Mouse (Mus musculus): ENCODE results near the gene Dlg4.
"Not testable (repeated sequence)": the region's sequence is repeated elsewhere in the genome, so short reads cannot be mapped to it uniquely, and the experiment has no call there.

Gene Dlg4

DNA sequence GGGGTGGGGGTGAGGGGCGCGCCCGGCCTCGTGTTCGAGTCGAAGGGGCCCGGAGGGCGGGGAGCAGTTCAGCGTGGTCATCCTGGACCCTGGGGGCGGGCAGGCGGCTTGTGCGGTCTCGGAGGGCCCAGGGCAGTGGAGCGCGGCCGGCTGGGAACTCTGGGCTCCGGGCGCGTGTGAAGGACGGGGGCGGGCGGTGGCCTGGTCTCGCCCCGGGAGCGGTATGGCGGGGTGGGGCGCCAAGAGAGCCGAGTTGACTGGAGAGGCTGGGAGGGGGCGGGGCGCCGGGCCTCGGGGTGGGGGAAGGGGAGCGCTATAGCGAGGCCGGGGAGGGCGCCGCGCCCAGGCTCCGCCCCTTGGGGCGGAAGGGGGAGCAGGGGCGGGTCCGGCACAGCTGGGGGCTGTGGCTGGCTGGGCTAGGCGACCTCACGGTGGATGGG is 19.7 kb upstream of the Dlg4 start:
- DNase-seq, result peak; percentile 91

DNA sequence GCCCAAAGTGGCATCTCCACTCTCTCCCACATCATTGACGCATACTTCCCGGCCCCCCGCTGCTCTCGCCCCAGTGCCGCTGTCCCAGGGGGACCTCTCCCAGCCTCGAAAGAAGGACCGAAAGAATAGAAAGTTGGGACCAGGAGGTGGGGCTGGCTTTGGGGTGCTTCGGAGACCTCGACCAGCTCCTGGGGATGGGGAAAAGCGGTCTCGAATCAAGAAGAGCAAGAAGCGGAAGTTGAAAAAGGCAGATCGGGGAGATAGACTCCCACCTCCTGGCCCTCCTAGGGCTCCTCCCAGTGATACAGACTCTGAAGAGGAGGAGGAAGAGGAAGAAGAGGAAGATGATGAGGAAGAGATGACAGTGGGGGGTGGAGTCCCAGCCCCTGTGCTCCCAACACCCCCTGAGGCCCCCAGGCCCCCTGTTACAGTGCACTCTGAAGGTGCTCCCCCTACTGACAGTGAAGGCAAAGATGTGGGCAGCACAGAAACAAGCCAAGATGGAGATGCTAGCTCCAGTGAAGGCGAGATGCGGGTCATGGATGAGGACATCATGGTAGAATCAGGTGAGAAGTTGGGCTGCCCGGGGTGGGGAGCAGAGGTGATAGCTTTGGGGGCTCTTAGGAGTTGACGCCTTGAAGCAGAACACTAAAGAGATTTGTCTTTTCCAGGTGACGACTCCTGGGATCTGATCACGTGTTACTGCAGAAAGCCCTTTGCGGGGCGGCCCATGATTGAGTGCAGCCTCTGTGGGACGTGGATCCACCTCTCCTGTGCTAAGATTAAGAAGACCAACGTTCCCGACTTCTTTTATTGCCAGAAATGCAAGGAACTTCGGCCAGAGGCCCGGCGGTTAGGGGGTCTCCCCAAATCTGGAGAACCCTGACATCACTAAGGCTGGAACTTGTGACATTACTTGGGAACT is 17.9 kb upstream of the Dlg4 start:
- DNase-seq, result peak; percentile 30

DNA sequence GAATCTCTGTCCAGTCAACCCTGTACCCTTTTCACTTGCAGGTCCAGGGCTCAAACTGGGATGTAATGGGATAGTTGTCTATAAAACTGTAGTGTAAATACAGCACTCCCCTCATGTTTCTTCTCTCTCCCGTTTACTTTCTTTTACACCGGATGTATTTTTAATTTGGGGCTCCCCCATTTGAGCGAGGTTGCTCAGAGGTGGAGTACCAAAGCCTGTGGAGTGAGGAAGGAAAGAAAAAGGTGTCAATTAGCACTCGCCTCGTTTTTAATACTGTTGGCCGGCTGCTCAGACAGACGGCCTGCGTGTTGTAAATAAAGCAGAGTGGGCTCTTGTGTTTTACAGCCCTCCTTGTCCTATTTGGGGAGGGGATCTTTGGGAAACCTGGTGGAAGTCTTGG is 17.1 kb upstream of the Dlg4 start:
- no peak for DNase-seq

DNA sequence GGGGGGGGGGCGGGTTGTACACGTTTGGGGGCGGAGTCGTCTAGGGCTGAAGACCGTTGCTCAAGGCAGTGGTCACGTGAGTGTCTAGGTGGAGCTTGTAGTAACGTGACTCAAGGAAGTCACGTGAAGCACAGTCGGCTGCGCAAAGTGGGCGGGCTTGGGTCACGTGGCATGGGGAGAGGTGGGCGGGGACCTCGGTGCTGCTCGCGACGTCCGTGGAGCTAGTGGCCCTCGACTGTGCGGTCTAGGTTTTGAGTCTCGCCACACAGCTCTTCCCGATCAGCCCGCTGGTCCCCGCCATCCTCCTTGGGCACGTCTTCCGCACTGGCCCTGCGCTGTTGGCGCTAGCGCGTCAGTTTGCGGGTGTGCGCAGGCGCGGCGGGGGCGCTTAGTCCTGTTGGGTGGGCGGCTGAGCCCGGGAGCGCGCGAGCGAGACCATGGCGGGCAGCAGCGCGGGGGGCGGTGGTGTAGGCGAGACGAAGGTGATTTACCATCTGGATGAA is 16.3 kb upstream of the Dlg4 start, which contains the start of gene Dvl2:
Gene Dvl2, plus strand, starts transcription at position 200 of the 503 bp plus-strand sequence.
- DNase-seq, result peak; percentile 85

DNA sequence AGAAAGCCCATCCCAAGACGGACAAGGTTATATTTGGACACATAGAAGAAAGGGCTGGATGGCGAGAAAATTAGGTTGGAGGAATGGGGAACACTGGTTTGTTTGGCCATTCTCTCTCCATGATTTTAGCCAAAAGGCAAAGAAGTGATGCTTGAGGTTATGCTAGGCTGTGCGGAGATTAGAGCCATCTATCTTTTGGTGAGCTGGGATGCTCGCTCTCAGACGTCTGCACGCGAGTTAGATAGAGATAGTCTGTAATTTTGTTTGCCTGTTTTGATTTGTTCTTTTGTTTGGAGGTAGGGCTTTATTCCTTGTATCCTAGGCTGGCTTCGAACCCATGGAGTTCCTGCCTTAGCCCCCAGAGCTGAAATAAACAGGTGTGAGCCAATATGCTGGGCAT is 15.6 kb upstream of the Dlg4 start:
- no peak for DNase-seq

DNA sequence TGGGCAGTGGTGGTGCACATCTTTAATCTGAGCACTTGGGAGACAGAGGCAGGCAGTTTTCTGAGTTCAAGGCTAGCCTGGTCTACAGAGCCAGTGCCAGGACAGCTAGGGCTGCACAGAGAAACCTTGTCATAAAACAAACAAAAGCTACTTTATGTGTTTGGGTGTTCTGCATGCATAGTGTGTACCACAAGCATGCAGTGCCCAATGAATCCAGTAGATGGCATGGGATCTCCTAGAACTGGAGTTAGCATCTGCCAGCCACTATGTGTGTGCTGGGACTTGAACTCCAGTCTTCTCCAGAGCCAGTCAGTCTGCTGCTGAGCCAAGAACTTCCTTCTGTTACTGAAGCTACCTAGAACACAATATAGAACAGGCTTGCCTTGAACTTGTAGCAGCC is 14.9 kb upstream of the Dlg4 start:
- DNase-seq, result peak; percentile 70

DNA sequence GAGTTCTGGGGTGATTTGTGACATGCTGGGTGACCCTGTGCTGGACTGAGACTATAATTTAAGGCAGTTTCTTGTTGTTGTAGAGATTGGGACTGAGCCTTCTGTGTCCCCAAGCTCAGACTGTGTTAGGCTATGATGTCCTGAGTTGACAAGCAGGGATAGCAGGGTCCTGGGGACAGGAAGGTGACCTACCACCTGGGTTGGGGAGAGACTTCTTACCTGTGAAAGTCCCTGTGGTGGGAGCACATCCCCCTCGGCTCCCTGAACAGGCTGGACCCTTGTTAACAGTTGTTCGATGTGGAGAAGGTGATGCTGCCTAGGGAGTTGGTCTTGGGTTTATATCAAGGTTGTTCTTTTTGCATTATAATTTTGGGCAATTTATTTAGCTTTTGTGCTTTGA is 14.3 kb upstream of the Dlg4 start:
- DNase-seq, result no peak

DNA sequence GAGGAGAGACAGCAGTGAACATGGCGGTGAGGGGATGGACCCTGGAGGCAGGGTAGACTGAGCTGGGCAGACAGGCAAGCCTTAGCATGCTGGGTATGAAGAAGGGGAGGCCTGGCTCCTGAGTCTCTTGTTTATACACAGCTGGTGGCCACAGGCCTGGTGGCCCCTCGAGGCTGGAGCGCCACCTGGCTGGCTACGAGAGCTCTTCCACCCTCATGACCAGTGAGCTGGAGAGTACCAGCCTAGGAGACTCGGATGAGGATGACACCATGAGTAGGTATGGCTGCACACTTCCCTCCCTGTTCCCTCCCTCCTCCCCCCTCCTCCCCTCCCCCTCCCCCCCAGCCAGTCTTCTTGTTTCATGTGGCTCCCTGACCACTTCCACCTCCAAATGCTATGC is 11.2 kb upstream of the Dlg4 start:
- DNase-seq, result peak; percentile 52

DNA sequence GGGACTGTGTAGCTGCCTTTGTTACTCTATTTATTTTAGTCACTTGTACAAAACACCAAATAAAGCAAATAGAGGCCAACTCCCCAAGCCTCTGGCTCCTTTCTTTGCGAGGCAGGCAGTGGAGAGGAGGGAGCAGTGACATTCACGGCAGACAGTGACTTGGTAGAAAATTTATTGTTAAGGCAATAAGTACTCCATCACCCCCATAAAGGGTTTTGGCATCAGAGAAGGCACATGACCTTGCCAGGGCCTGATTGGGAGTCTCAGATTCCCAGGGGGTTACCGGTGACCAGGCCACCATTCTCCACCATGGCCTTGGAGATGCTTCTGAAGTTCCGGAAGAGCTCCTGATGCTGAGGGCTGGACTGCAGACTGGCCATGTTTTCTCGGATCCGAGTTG is 6.7 kb upstream of the Dlg4 start:
- DNase-seq, result no peak

DNA sequence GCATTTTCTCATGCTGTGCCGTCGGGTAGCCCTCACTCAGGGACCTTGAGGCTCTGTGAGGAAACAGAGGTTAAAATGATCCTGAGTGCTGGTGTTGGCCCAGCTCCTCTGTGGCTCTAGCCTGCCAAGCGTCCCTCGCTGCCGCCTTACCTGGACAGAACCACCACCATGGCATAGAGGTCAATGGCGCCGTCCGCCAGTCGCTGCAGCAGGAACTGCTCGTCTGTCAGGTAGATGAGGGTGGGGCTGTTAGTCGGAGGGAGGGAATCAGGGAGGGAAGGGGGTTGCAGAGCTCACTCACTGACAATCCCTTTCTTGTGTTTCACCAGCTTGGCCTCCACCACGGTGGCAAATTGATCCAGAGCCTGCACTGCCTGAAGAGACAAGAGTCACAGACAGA is 6.2 kb upstream of the Dlg4 start:
- no peak for DNase-seq

DNA sequence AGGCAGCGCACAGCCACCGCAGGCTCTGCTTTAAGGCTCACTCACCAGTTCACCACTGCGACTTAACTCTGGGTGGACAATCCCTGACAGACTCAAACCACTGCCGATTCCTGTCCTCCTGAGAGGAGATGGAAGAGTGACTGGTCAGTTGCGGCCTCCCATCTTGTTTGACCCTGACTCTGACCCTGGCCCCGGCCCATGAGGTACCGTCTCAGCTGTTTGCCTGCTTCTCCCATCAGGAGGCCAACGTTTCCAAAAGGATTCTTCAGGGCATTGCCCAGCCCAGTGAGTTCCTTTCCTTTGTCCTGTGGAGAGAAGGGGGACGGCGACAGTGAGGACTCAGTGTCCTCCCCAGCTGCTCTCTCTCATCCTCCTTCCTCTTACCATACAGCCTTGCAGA is 5.8 kb upstream of the Dlg4 start:
- DNase-seq, result no peak

DNA sequence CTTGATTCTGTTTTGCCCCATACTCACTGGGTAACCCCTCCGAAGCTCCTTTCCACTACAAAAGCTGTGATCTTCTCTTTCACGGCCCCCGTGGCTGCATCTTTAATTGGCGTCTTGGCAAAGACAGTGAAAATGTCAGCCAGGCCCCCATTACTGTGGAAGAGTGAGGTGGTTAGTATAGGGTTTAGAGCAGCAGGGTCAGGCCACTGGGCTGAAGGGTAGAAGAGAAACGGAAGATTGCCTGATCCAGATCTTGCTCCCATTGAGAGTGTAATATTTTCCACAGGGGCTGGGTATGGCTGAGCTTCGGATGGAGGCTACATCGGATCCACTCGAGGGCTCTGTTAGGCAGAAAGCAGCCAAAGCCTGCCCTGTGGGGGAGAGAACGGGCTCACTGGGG is 3.8 kb upstream of the Dlg4 start:
- DNase-seq, result no peak

DNA sequence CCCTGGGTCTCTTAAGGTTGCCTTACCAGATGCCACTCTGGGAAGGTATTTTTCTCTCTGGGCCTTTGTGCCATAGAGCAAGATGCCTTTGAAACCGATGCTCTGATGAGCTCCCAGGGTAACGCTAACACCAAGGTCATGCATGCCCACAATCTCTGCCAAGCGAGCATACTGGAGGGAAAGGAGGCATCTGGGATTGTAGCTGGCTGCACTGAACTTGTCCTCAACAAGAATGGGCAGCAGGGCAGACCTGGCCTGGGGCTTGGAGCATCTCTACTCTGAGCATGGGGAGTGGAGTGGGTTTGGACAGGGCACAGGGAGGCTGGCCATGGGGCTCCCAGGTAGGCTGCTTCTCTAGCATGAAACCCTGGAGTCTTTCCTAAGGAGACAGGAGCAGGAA is 3.3 kb upstream of the Dlg4 start:
- no peak for DNase-seq

DNA sequence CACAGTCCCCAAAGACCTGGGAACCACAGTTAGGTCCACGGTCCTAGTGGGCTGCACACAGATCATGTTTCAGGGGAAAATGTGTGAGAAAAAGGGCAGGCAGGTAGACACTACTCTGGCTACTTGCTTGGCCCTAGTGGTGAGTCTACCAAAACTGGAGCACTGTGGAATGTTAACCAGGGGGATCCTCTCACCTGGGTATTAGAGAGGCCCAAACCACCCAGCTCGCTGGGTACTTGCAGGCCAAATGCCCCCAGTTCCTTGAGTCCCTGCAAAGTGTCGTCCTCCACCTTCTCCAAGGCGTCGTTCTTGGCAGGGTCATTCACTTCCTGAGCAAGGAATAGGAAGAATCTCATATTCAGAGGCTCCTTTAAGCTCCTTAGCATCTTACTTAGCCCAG is 2.7 kb upstream of the Dlg4 start:
- no peak for DNase-seq

DNA sequence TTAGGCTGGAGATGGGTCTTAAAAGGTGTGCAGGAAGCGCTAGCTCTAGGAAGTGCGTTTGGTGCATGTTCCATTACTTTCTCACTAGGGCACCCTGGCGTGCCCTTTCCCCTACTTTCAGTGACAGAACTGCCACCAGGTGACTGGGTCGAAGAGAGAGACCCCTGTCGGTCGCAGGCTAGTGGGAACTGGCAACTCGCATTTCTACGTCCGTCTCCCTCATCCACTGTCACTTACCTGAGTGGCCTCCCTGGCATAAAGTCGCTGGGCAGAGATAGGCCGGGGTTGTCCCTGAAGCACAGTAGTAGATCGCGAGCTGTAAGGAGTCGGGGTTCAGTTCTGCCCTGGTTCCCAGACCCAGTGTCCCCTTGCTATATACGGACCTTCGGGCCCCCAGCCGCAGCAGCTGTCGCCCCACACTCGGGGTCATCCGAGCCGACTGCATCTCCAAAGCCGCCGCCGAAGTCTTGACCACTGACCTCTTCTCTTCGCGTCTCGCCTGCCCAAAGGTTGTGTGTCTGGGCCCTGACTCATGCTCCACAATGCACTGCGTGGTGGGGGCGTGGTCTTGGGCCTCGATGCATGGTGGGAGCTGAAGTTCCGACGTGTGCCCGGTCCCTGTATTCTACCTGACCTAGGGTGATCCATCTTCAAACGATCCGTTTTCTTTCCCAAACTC is 1.7 kb upstream of the Dlg4 start, which contains the start of gene Acadvl:
Gene Acadvl, minus strand, starts transcription at position 532 of the 679 bp plus-strand sequence.
- DNase-seq, result peak; percentile 85

DNA sequence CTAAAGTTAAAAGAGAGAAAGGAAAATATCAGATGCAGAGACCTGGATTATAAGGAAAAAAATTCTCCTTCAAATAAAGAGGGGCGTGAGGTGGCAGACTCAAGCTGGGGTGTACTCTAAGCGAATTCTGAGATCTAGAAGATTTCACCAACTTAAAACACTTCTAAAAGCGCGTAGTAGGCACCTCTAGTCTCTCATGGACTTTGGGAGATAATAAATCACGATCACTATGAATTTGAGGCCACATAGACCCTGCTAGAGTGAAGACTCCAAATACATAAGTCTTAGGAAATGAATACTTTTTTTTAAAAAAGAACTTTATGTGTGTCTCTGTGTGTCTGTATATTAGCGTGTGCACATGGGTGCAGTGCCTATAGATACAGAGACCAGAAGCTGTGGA is 1.1 kb upstream of the Dlg4 start:
- DNase-seq, result no peak

DNA sequence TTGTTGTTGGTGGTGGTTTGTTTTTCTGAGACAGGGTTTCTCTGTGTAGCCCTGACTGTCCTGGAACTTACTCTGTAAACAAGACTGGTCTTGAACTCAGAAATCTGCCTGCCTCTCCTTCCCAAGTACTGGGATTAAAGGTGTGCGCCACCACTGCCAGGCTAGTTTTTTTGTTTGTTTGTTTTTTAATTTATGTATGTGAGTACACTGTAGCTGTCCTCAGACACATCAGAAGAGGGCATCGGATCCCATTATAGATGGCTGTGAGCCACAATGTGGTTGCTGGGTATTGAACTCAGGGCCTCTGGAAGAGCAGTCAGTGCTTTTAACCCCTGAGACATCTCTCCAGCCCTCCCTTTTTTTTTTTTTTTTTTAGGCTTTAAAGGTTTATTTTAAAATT is 565 bp upstream of the Dlg4 start:
- not testable (repeated sequence) for DNase-seq

DNA sequence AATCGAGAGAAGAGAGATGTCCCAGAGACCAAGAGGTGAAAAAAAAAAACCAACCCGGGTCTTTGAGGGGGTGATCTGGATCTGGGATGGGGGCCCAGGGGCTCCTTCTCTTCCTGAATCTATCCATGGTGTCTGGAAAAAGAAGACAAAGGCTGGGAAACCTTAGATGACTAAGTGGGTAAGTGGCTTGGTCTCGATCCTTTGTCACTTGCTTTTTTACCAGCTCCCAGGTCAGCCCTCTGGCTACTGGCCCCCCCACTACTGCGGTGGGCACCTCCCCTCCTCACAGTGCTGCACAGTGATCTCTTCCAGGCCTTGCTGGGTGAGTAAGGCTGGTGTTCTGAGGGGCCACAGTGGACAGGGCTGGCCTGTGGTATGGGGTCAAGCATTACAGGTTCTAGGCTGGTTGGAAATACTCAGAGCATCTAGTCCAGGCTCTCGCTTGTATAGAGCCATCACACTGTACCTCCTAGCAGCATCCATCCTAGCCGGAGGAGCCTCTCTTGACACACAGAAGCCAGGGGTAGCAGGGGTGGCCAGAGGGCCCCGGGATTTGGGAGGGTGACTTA is 541 bp downstream of the Dlg4 start:
- no peak for DNase-seq

DNA sequence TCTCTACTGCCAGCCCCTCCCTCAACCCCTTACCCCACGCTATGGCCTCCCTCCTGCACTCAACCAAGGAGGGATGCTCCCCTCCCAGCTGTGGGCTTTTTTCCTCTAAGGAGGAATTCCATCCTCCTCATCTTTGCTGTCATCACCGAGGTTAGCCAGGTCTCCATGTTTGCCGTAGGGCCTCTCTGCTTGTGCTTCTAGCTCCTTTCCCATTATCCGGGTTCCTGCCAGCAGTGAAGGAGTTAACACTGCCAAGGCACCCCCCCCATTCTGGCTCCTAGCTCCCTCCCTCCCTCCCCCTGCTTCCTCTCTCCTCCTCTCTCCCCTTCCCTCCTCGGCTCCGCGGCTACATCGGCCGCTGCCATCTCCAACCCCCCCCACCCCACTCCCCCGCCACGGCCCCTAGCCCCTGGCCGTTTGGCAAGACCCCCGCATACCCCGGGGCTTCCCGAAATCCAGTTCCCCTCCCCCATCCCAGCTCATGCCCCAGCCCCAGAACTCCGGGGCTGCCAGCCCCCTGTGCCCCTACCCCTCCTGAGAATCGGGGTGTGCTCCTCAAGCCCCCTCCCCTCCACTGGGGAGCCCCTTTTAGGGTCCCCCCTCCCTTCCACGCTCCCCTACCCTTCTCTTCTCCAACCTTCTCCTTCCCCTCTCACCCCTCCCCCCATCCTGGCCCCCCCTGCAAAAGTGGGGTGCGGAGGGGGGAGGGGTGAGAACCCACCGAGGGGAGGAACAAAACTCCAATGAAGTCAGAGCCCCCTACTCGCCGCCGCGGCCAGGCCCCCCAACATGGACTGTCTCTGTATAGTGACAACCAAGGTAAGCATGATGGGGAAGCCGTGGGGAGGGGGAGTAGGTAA is 1.6 kb downstream of the Dlg4 start:
- DNase-seq, result peak; percentile 67

DNA sequence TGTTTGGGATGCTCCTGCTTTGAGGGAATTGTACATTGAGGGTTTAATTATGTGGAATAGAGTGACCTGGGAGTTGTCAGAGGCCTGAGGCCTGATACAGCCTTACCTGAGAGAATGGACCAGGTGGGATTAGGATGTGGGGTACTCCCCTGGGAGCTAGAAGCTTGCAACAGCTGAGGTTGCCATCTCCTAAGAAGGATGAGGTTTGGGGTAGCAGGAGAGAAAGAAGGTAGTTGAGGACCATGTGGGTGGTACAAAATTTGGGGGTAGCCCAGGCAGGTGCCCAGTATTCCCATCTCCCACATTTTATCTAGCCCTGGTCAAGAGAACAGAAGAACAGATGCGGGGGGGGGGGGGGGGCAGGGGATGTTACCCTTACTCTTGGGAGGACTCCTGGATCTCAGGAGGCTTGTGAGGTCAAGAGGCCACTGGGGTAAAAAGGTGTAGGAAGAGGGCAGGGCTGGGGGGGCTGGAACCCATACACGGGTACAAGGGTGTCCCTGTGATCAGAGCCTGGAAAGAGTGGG is 2.8 kb downstream of the Dlg4 start:
- DNase-seq, result no peak

DNA sequence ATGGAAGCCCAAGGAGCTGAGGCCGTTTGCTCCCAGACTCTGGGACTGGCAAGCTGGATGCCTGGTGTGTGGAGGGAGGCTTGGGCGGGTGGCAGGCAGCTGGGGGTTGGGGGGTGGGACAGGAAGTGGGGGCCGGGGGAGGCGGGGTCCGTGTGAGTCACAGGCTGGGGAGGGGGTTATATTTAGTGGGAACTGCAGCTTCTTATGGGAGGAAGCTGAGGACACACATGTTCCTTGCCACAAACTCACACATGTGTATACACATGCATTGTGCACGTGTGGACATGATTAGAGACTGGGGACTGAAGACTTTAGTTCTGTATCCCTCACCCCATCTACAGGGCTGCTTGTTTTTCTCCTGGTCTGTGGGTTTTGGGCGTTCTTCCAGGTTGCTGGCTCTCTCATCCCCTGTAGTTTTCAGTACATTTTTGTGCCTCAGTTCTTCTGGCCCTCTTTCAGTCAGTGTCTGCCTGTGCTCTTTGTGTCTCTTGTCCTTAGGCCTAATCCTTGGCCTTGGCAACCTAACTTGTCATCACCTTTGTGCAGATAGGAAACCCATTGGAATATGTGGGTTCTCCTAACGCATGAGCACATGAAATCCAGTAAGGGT is 3.4 kb downstream of the Dlg4 start:
- peak; percentile 65 for DNase-seq

DNA sequence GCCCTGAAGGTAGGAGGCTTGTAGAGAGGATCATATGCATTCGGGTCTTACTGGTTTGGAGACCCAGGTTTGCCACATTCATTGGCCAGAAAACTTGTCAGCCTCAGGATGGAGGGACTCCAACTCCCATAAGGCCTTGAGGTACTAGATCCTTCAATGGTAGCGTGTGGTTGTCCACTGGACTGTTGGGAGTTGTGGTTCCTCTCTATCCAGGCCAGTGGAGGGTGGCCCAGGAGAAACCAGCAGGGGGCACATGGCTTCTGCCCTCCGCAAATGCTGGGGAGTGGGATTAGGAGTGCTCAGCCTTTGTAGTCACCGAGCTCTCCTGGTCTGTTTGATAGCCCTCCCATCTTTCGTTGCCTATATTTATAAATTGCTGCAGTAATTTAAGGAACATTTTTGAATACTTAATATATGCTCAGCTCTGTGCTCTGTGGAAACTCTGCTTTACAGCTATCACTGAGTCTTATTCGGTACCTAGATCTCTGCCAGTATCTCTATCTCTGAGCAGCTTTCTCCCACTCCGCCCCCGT is 4.1 kb downstream of the Dlg4 start:
- DNase-seq, result peak; percentile 77
